Mouse (Mus musculus): ENCODE results near the gene Vmn1r185. TPM values are rescaled to one million over a fixed set of nuclear protein-coding genes. Genes with fewer than 3 reads are reported as not detected.
"Not testable (repeated sequence)": the region's sequence is repeated elsewhere in the genome, so short reads cannot be mapped to it uniquely, and the experiment has no call there.

The Vmn1r185 gene
- polyA plus RNA-seq (2017; shearing (Covaris generic)) = under 1 TPM in 1 of 3 experiments, not detected in 2; 0.28 TPM

GRCm38 (mm10) chr7:26618364-26618763, at the start of gene Vmn1r185:
Gene Vmn1r185 (minus strand): TSS chr7:26618464.
- not testable (repeated sequence) for ATAC-seq

GRCm38 (mm10) chr7:26667466-26667865, 49.2 kb upstream of the Vmn1r185 start:
- ATAC-seq = not testable (repeated sequence)

- no peak for ATAC-seq
Observed at GRCm38 (mm10) chr7:26666011-26666410, 47.7 kb upstream of the Vmn1r185 start.

GRCm38 (mm10) chr7:26589774-26590173, 28.5 kb downstream of the Vmn1r185 start:
- ATAC-seq = no peak

- no peak for ATAC-seq
Observed at GRCm38 (mm10) chr7:26589077-26589476, 29.2 kb downstream of the Vmn1r185 start.

Other genes starting within 250 kb of the Vmn1r185 start
- not detected for gene Nlrp9c, start 214.8 kb downstream of the Vmn1r185 start, polyA plus RNA-seq (2017; shearing (Covaris generic))
- not detected for gene Nlrp4a, start 183.4 kb downstream of the Vmn1r185 start, polyA plus RNA-seq (2017; shearing (Covaris generic))
- not detected for gene Nlrp9a, start 83.4 kb downstream of the Vmn1r185 start, polyA plus RNA-seq (2017; shearing (Covaris generic))
- not detected for gene Cyp2b23, start 68.0 kb upstream of the Vmn1r185 start, polyA plus RNA-seq (2017; shearing (Covaris generic))
- gene Cyp2b19, start 138.7 kb upstream of the Vmn1r185 start, polyA plus RNA-seq (2017; shearing (Covaris generic)) = not detected
- not detected for gene Cyp2g1, start 190.4 kb upstream of the Vmn1r185 start, polyA plus RNA-seq (2017; shearing (Covaris generic))
- not detected for gene Cyp2a5, start 216.8 kb upstream of the Vmn1r185 start, polyA plus RNA-seq (2017; shearing (Covaris generic))

All from inflammation-experienced regulatory T-cells, adult 6 months (primary cell).